Mouse (Mus musculus) heart, postnatal 0 days (tissue): ENCODE data around the gene Gm11492. TPM values are rescaled to one million over a fixed set of nuclear protein-coding genes. Genes with fewer than 3 reads are reported as not detected.

Experiments used
- ATAC-seq: fragments of 200-750 bp; cut with Nextera tagmentation; 2 replicates; pipeline ENCODE4 v1.8.0; 2017; ENCODE audit warnings: low read depth, moderate number of reproducible peaks, moderate library complexity; ENCODE audit not compliant: insufficient read depth
- DNase-seq: peaks from one replicate; pipeline ENCODE4 v3.0.0-alpha.2; 2016; ENCODE audit warnings: low spot score
- H3K27ac ChIP-seq: fragments of 300-500 bp; sonication (generic); 2 replicates; pipeline ENCODE4 v1.5.1; 2014; ENCODE audit warnings: low read depth, mild to moderate bottlenecking
- H3K27me3 ChIP-seq: fragments of 300-500 bp; sonication (generic); 2 replicates; pipeline ENCODE4 v1.6.1; 2014; ENCODE audit warnings: low read length, mixed read lengths; ENCODE audit not compliant: control insufficient read depth, insufficient read depth
- H3K36me3 ChIP-seq: fragments of 300-500 bp; sonication (generic); replicated peaks from 2 replicates; pipeline ENCODE4 v1.6.1; 2014; ENCODE audit warnings: low read length, mixed read lengths; ENCODE audit not compliant: control insufficient read depth, insufficient read depth
- H3K4me1 ChIP-seq: fragments of 300-500 bp; sonication (generic); 2 replicates; pipeline ENCODE4 v1.6.1; 2014; ENCODE audit warnings: antibody characterized with exemption; ENCODE audit not compliant: control insufficient read depth, insufficient read depth
- H3K4me2 ChIP-seq: fragments of 300-500 bp; sonication (generic); 2 replicates; pipeline ENCODE4 v1.6.1; 2014; ENCODE audit warnings: low read depth, mild to moderate bottlenecking, low read length, moderate library complexity
- H3K4me3 ChIP-seq: fragments of 300-500 bp; sonication (generic); 2 replicates; pipeline ENCODE4 v1.5.1; 2014; ENCODE audit warnings: low read depth, low read length
- H3K9ac ChIP-seq: fragments of 300-500 bp; sonication (generic); replicated peaks from 2 replicates; pipeline ENCODE4 v1.6.1; 2014; ENCODE audit warnings: low read depth, low read length, mixed read lengths
- H3K9me3 ChIP-seq: fragments of 300-500 bp; sonication (generic); replicated peaks from 2 replicates; pipeline ENCODE4 v1.6.1; 2016; ENCODE audit warnings: low read length; ENCODE audit not compliant: control insufficient read depth
- CTCF ChIP-seq: IDR thresholded peaks from 2 replicates; pipeline ENCODE4 v1.5.1; 2016; ENCODE audit warnings: antibody characterized with exemption, control low read depth, low read depth
- EP300 ChIP-seq: IDR thresholded peaks from 2 replicates; pipeline ENCODE4 v1.6.1; 2016; ENCODE audit warnings: antibody characterized with exemption, low read depth
- WGBS: fragments of 180-500 bp; shearing (Covaris S2); extraction: QIAGEN DNeasy Blood & Tissue Kit; methylation state at CpG from one replicate; pipeline ENCODE4 v1.1.7; 2014; 5-methylcytosine and 5-hydroxymethylcytosine counted together
- polyA plus RNA-seq: library from polyadenylated mRNA; unstranded; fragments of >200 nt; fragmentation: Nextera tagmentation; extraction: Ambion mirVana; gene quantifications from 2 replicates; pipeline ENCODE4 v1.2.1, GENCODE M21; 2015
- total RNA-seq: library from RNA; depleted of rRNA; stranded (reverse); fragments of >200 nt; gene quantifications from 2 replicates; pipeline ENCODE4 v1.2.3, GENCODE M21; 2014; ENCODE audit warnings: low replicate concordance

The Gm11492 gene
- total and polyA plus RNA-seq, 2 experiments from 2014 or later = not detected

DNA sequence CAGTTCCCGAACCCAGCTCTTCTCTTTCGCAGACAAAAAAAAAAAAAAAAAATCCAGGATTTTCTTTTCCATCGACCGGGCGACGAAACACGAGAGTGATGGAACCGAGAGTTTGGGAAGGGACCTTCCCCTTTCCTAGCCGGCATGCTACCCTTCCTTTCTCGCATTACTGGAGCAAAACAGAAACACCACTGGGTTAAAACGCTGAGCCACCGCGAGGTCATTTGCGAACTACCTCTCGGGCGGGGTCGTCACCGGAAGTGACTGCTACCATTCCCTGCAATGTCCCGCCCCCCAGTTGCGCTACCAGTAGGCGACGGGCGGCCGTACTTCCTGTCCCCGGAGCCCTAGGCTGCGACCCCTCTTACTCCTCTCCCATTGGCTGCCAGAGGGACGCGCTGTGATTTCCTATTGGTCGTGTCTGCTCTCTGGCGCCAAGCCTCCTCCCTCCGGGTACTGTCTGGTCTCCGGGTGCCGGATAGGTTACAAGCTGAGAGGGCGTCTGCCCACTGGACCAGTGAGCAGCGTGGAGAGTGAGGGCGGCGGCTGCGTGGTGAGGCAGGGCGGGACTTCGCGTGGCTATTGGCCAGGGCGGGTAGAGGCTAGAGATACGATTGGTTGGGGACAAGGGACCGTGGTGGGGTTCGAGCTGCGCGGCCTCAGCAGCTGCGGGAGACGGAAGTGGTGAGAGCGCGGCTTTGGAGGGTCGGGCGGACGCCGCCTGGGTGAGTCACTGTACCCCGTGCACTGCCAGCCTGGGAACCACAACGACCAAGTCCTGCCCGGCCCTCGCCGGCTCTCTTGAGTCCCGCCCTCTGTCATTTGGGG, 25.3 kb downstream of the Gm11492 start, which contains the start of gene Mtmr4:
Gene Mtmr4 (plus strand): TSS at position 637 of the 828 bp plus-strand sequence.
- TF ChIP-seq CTCF (no peak), EP300 (peak; percentile 14; the same call in 1 of the 2 replicates)
- H3K9me3 ChIP-seq = no peaks in the 10 kb centered on the region
- peak within 1 kb of the TSS; percentile 72 for H3K9ac ChIP-seq
- H3K27ac ChIP-seq = peak within 1 kb of the TSS; percentile 94
- H3K27me3 ChIP-seq = no peaks in the 10 kb centered on the region
- WGBS = under 1% methylated on average over 59 of the region's 61 CpGs
- H3K4me1 ChIP-seq = peaks cover 27% of the 10 kb centered on the region
- H3K36me3 ChIP-seq = peaks cover 4% of the 10 kb centered on the region
- peak within 1 kb of the TSS; percentile 78 for H3K4me3 ChIP-seq
- H3K4me2 ChIP-seq = peak within 1 kb of the TSS; percentile 68
- DNase-seq (peak; percentile 100), ATAC-seq (peak; percentile 95)

DNA sequence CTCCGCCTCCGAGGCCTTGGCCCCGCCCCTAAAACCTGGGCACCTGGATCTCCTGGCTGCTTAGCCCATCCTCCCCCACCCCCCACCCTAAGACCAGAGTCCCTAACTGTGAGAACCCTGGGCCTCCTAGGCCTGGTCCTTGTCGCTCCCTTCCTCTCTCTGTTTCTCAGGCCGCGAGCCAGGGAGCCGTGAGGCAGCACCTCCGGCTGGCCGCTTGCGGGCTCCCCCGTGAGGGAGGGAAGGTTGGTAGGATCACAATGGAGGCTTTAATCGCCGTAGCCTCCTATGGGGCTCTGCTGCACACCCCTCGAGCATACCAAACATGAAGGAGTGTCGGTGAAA, 25.9 kb downstream of the Gm11492 start:
- H3K27me3 ChIP-seq = no peaks in the 10 kb centered on the region
- H3K4me1 ChIP-seq = peaks cover 27% of the 10 kb centered on the region
- H3K27ac ChIP-seq = peak overlapping the region; percentile 93
- ATAC-seq = no peak
- peak overlapping the region; percentile 68 for H3K4me2 ChIP-seq
- peak overlapping the region; percentile 78 for H3K4me3 ChIP-seq
- WGBS = under 1% methylated on average over 15 of the region's 15 CpGs
- no peak for DNase-seq
- no peaks in the 10 kb centered on the region for H3K9me3 ChIP-seq
- peak overlapping the region; percentile 68 for H3K9ac ChIP-seq
- peaks cover 7% of the 10 kb centered on the region for H3K36me3 ChIP-seq
- TF ChIP-seq CTCF (peak; percentile 22), EP300 (0 out of 2 replicates have a peak, but pooled peaks have one; percentile 5)

DNA sequence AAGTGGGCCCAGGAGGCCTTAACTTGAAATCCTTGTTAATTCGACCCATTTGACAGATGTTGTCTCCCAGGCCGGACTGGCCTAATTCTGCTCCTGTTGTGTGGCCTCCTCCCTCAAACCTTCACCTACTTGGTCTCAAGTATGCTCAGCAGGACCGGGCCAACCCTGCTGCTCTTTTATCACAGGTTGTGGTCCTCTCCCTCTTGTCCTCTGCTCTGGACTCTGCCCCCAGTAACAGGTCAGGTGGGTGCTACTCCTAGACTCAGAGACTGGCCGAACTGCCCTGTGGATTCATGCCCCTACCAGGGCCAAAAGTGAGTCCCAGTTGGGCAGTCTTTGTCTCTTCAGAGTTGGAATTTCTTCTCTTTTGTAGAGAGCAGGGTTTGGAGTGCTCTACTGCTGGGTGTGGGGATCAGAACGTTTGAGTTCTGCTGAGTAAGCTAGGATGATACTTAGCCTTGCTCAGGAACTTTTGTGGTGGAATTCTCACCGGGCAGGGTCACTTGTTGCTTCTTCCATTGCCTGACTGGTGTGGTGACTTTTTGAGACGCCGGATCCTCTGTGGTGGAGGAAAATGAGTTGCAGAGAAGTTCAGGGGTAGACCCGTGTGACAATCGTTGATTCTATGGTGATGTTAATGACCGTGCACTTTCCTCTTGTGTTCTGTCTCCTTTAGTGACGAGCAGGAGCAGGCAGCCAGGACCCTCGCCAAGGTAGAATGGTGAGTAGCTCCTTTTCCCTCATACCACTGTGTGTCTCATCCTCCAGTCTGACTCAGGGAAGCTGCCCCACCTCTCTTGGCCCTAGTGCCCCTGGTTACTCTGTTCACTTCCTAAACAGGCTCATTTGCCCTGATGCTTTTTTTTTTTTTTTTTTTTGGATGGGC, 26.5 kb downstream of the Gm11492 start:
- Histone ChIP-seq H3K9me3 (no peaks in the 10 kb centered on the region), H3K9ac (peak overlapping the region; percentile 68), H3K36me3 (peaks cover 13% of the 10 kb centered on the region), H3K27me3 (no peaks in the 10 kb centered on the region), H3K4me2 (peak overlapping the region; percentile 68), H3K4me3 (peak overlapping the region; percentile 78), H3K27ac (peak overlapping the region; percentile 93), H3K4me1 (peaks cover 27% of the 10 kb centered on the region)
- no peak for DNase-seq
- WGBS = 37% methylated on average over 13 of the region's 13 CpGs
- TF ChIP-seq EP300 = no peak
- ATAC-seq = no peak

DNA sequence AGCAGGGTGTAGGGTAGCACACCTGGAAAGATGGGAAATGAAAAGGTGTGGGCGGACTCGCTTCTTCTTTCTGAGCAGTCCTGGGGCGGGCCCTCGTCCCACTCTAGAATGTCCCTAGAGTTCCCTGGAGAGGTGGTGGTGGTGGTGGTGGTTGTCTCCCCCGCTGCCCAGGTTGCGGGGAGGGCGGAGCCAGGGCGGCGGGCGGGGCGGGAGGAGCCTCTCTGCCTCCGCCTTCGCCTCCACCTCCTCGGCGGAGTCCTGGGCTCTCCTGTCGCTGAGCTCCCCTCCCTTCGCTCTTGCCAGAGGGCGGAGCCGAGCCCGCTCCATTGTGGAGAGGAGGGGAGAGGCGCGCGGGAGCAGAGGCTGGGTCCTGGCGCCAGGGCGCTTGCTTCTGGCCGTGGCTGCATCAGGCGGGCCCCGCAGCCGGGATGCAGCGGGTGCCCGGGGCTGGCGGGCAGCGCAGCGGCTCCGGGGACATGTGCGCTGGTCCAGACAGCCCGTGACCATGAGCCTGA, 28.9 kb downstream of the Gm11492 start:
- H3K4me3 ChIP-seq = peak overlapping the region; percentile 63
- no peaks in the 10 kb centered on the region for H3K9me3 ChIP-seq
- H3K4me2 ChIP-seq = peak overlapping the region; percentile 98
- TF ChIP-seq CTCF (no peak), EP300 (no peak)
- H3K9ac ChIP-seq = peak overlapping the region; percentile 70
- no peaks in the 10 kb centered on the region for H3K27me3 ChIP-seq
- DNase-seq = peak; percentile 92
- H3K27ac ChIP-seq = peak overlapping the region; percentile 9
- peaks cover 38% of the 10 kb centered on the region for H3K36me3 ChIP-seq
- H3K4me1 ChIP-seq = peaks cover 19% of the 10 kb centered on the region
- ATAC-seq = peak; percentile 47
- WGBS = 4% methylated on average over 28 of the region's 37 CpGs

- WGBS = 16% methylated on average over 7 of the region's 7 CpGs
- H3K27me3 ChIP-seq = no peaks in the 10 kb centered on the region
- no peak for ATAC-seq
- H3K9ac ChIP-seq = peak overlapping the region; percentile 70
- DNase-seq = no peak
- peak overlapping the region; percentile 98 for H3K4me2 ChIP-seq
- H3K4me3 ChIP-seq = peak overlapping the region; percentile 63
- no peaks in the 10 kb centered on the region for H3K9me3 ChIP-seq
- peak overlapping the region; percentile 9 for H3K27ac ChIP-seq
- TF ChIP-seq CTCF = no peak
- no peak for TF ChIP-seq EP300
- H3K36me3 ChIP-seq = peaks cover 44% of the 10 kb centered on the region
- peaks cover 14% of the 10 kb centered on the region for H3K4me1 ChIP-seq
These were observed 29.5 kb downstream of the Gm11492 start for GRCm38 (mm10) chr11:87595976-87596375.
